Mouse (Mus musculus) adrenal gland, adult 2 months (tissue): ENCODE measurements around the gene Plac9a. TPM values are rescaled to one million over a fixed set of nuclear protein-coding genes. Genes with fewer than 3 reads are reported as not detected.

Experiments used
- DNase-seq: peaks from one replicate; pipeline ENCODE4 v3.0.0; 2021
- polyA plus RNA-seq: library from polyadenylated mRNA; depleted of rRNA; stranded (reverse); fragments of >200 nt; gene quantifications from 2 replicates; pipeline ENCODE4 v1.2.3, GENCODE M21; 2012; rRNA removed
- total RNA-seq, 2 experiments: library from RNA; stranded (reverse); gene quantifications; 2 replicates each; pipeline ENCODE4 v1.2.3; 2021

Plac9a gene
- total and polyA plus RNA-seq, 3 experiments, result 0.44 to 3.1 (median 2.8) TPM

DNA sequence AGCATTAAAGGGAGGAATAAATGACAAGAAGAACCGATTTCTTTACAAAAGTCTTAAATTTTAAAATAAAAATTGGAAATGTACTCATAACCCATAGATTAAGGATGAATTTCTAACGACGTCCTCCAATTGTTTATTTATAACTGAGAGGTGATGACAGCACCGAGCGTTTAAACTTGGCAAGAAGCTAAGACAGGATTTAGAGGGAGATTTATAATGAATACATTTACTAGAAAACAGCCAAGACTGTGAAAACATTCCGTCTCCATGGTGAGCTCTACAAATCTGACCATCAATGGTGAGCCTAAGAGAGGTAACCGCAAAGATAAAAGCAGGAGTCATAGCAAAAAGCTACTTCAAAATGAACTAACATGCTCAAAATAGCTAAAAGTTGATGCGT, 64.5 kb downstream of the Plac9a start:
- DNase-seq, result no peak

Other genes starting within 250 kb of the Plac9a start
- 10 to 100 TPM; 21.2 to 34.6 TPM for gene Ppif, start 208.9 kb downstream of the Plac9a start, total RNA-seq
- gene Ppif, start 208.9 kb downstream of the Plac9a start, polyA plus RNA-seq, result 103 and 109 TPM in 2 replicates
- 10 to 100 TPM; 19.5 to 32.6 TPM for gene Zcchc24, start 134.1 kb downstream of the Plac9a start, total RNA-seq
- gene Zcchc24, start 134.1 kb downstream of the Plac9a start, polyA plus RNA-seq, result 19.5 and 20.6 TPM in 2 replicates
- gene Anxa11, start 60.9 kb downstream of the Plac9a start, total RNA-seq, result 10 to 100 TPM; 59.3 to 75.7 TPM
- gene Anxa11, start 60.9 kb downstream of the Plac9a start, polyA plus RNA-seq, result 96.9 and 103 TPM in 2 replicates
- gene Tmem254a, start 24.6 kb upstream of the Plac9a start, total RNA-seq, result 1 to 10 TPM; 1.5 to 2.5 TPM
- gene Tmem254a, start 24.6 kb upstream of the Plac9a start, polyA plus RNA-seq, result 13.0 and 22.3 TPM in 2 replicates
- gene Cphx1, start 35.2 kb upstream of the Plac9a start, total RNA-seq, result not detected
- not detected in 2 replicates for gene Cphx1, start 35.2 kb upstream of the Plac9a start, polyA plus RNA-seq
- gene Duxbl1, start 75.5 kb upstream of the Plac9a start, total RNA-seq, result not detected
- gene Duxbl1, start 75.5 kb upstream of the Plac9a start, polyA plus RNA-seq, result 0.28 TPM in 1 of 2 replicates, not detected in the other
- gene Gm9780, start 139.6 kb upstream of the Plac9a start, total RNA-seq, result 10 to 100 TPM; 10.2 to 28.6 TPM
- gene Gm9780, start 139.6 kb upstream of the Plac9a start, polyA plus RNA-seq, result 211 and 268 TPM in 2 replicates
- gene Tmem254c, start 164.3 kb upstream of the Plac9a start, total RNA-seq, result 10 to 100 TPM in 1 of 2 experiments, 1 to 10 TPM in 1; 1.5 to 13.8 TPM
- gene Tmem254c, start 164.3 kb upstream of the Plac9a start, polyA plus RNA-seq, result 11.8 and 16.0 TPM in 2 replicates
- not detected for gene Cphx2, start 178.4 kb upstream of the Plac9a start, total RNA-seq
- gene Cphx2, start 178.4 kb upstream of the Plac9a start, polyA plus RNA-seq, result not detected in 2 replicates
- gene Cphx3, start 179.2 kb upstream of the Plac9a start, total RNA-seq, result not detected
- not detected in 2 replicates for gene Cphx3, start 179.2 kb upstream of the Plac9a start, polyA plus RNA-seq
- not detected for gene Duxbl2, start 215.2 kb upstream of the Plac9a start, total RNA-seq
- gene Duxbl2, start 215.2 kb upstream of the Plac9a start, polyA plus RNA-seq, result 0.09 TPM in 1 of 2 replicates, not detected in the other